Mouse (Mus musculus) activated CD4-positive, CD25-positive, alpha-beta regulatory T cell, adult 4 months (primary cell): ENCODE results near the gene Lrrc10b. TPM values are rescaled to one million over a fixed set of nuclear protein-coding genes. Genes with fewer than 3 reads are reported as not detected.

Experiments used
- polyA plus RNA-seq, 2 experiments: library from polyadenylated mRNA; unstranded; fragments of 100-300 nt; shearing (Covaris generic); gene quantifications; one replicate each; pipeline ENCODE4 v1.2.1; 2017

The Lrrc10b gene
- polyA plus RNA-seq, 2 experiments from 2014 or later, result not detected

Other genes with a start within 250 kb of the Lrrc10b start
- under 1 TPM in 1 of 2 experiments, not detected in 1; 0.09 TPM for gene Myrf, start 216.7 kb downstream of the Lrrc10b start, polyA plus RNA-seq
- under 1 TPM in 1 of 2 experiments, not detected in 1; 0.20 TPM for gene Dagla, start 152.6 kb downstream of the Lrrc10b start, polyA plus RNA-seq
- under 1 TPM in 1 of 2 experiments, not detected in 1; 0.05 TPM for gene Syt7, start 68.4 kb downstream of the Lrrc10b start, polyA plus RNA-seq
- under 1 TPM in 1 of 2 experiments, not detected in 1; 0.41 TPM for gene Ppp1r32, start 25.5 kb upstream of the Lrrc10b start, polyA plus RNA-seq
- 10 to 100 TPM; 53.2 to 54.5 TPM for gene Cpsf7, start 67.8 kb upstream of the Lrrc10b start, polyA plus RNA-seq
- gene Sdhaf2, start 68.7 kb upstream of the Lrrc10b start, polyA plus RNA-seq, result 10 to 100 TPM; 77.2 to 87.7 TPM
- gene Tmem216, start 98.8 kb upstream of the Lrrc10b start, polyA plus RNA-seq, result 1 to 10 TPM; 5.9 to 8.4 TPM
- gene Cyb561a3, start 119.7 kb upstream of the Lrrc10b start, polyA plus RNA-seq, result 10 to 100 TPM; 33.9 to 39.6 TPM
- 10 to 100 TPM; 15.2 to 19.2 TPM for gene Tmem138, start 119.9 kb upstream of the Lrrc10b start, polyA plus RNA-seq
- 10 to 100 TPM; 79.6 to 85.1 TPM for gene Ddb1, start 147.9 kb upstream of the Lrrc10b start, polyA plus RNA-seq
- 10 to 100 TPM in 1 of 2 experiments, 1 to 10 TPM in 1; 6.3 to 12.3 TPM for gene Tkfc, start 148.2 kb upstream of the Lrrc10b start, polyA plus RNA-seq
- 1 to 10 TPM in 1 of 2 experiments, not detected in 1; 1.1 TPM for gene Vwce, start 176.7 kb upstream of the Lrrc10b start, polyA plus RNA-seq
- not detected for gene Pga5, start 220.6 kb upstream of the Lrrc10b start, polyA plus RNA-seq
- gene Vps37c, start 231.3 kb upstream of the Lrrc10b start, polyA plus RNA-seq, result 10 to 100 TPM; 11.1 to 13.2 TPM